Mouse (Mus musculus): Measurements from ENCODE around the gene Rbbp7. TPM values are rescaled to one million over a fixed set of nuclear protein-coding genes. Genes with fewer than 3 reads are reported as not detected.
A peak's percentile ranks its signal among the peaks of the same experiment; 100 is the strongest.

The Rbbp7 gene
- polyA plus RNA-seq, 1 experiment from 2014 or later, result 355 TPM

GRCm38 (mm10) chrX:162736140-162736659 is 24.0 kb upstream of the Rbbp7 start:
- Histone ChIP-seq H3K4me1 (ENCODE audit: control insufficient read depth, low read depth, low read length) (peaks cover 6% of the 10 kb centered on the region; the same call in 1 of the 2 replicates), H3K4me3 (ENCODE audit: low read depth, low read length) (peak overlapping the region; percentile 69), H3K4me2 (ENCODE audit: low read depth, low read length) (peak overlapping the region; percentile 79), H3K9ac (ENCODE audit: low read depth, low read length) (peak overlapping the region; percentile 64), H3K27me3 (ENCODE audit: control insufficient read depth, insufficient read depth, low read depth, low read length) (no peaks in the 10 kb centered on the region), H3K27ac (ENCODE audit: low read length) (peak overlapping the region; percentile 89), H3K9me3 (replicated peaks; ENCODE audit: control insufficient read depth, low read length) (no peaks in the 10 kb centered on the region), H3K36me3 (ENCODE audit: control insufficient read depth, insufficient read depth) (no peaks in the 10 kb centered on the region)
- peak; percentile 89 for ATAC-seq (ENCODE audit: low read depth)
- 34% methylated on average over 9 of the region's 9 CpGs for WGBS (ENCODE audit: insufficient replicate concordance)

GRCm38 (mm10) chrX:162748696-162749420 is 11.3 kb upstream of the Rbbp7 start:
- 37% methylated on average over 9 of the region's 9 CpGs for WGBS (ENCODE audit: insufficient replicate concordance)

GRCm38 (mm10) chrX:162752418-162752817 is 7.8 kb upstream of the Rbbp7 start:
- WGBS (ENCODE audit: insufficient replicate concordance), result 71% methylated on average over 2 of the region's 2 CpGs
- no peak overlapping the region for H3K27ac ChIP-seq (ENCODE audit: low read length)

More at GRCm38 (mm10) chrX:162748696-162749420, 11.3 kb upstream of the Rbbp7 start:
- Histone ChIP-seq H3K27ac (ENCODE audit: low read length) (no peak overlapping the region), H3K9ac (ENCODE audit: low read depth, low read length) (no peak overlapping the region), H3K4me2 (ENCODE audit: low read depth, low read length) (no peak overlapping the region), H3K4me1 (ENCODE audit: control insufficient read depth, low read depth, low read length) (no peaks in the 10 kb centered on the region), H3K36me3 (ENCODE audit: control insufficient read depth, insufficient read depth) (no peaks in the 10 kb centered on the region), H3K27me3 (ENCODE audit: control insufficient read depth, insufficient read depth, low read depth, low read length) (no peaks in the 10 kb centered on the region), H3K4me3 (ENCODE audit: low read depth, low read length) (no peak overlapping the region), H3K9me3 (replicated peaks; ENCODE audit: control insufficient read depth, low read length) (no peaks in the 10 kb centered on the region)
- ATAC-seq (ENCODE audit: low read depth), result peak; percentile 45; the same call in 1 of the 2 replicates

GRCm38 (mm10) chrX:162754314-162754713 is 5.9 kb upstream of the Rbbp7 start:
- Histone ChIP-seq H3K27me3 (ENCODE audit: control insufficient read depth, insufficient read depth, low read depth, low read length) (no peaks in the 10 kb centered on the region), H3K9ac (ENCODE audit: low read depth, low read length) (no peak overlapping the region), H3K27ac (ENCODE audit: low read length) (no peak overlapping the region), H3K9me3 (replicated peaks; ENCODE audit: control insufficient read depth, low read length) (no peaks in the 10 kb centered on the region), H3K4me1 (ENCODE audit: control insufficient read depth, low read depth, low read length) (peaks cover 4% of the 10 kb centered on the region), H3K36me3 (ENCODE audit: control insufficient read depth, insufficient read depth) (no peaks in the 10 kb centered on the region), H3K4me3 (ENCODE audit: low read depth, low read length) (no peak overlapping the region), H3K4me2 (ENCODE audit: low read depth, low read length) (no peak overlapping the region)
- 64% methylated on average over 4 of the region's 4 CpGs for WGBS (ENCODE audit: insufficient replicate concordance)
- ATAC-seq (ENCODE audit: low read depth), result no peak

More at GRCm38 (mm10) chrX:162752418-162752817, 7.8 kb upstream of the Rbbp7 start:
- H3K36me3 ChIP-seq (ENCODE audit: control insufficient read depth, insufficient read depth), result no peaks in the 10 kb centered on the region
- H3K4me2 ChIP-seq (ENCODE audit: low read depth, low read length), result no peak overlapping the region
- no peak for ATAC-seq (ENCODE audit: low read depth)
- H3K9ac ChIP-seq (ENCODE audit: low read depth, low read length), result no peak overlapping the region
- H3K9me3 ChIP-seq (replicated peaks; ENCODE audit: control insufficient read depth, low read length), result no peaks in the 10 kb centered on the region
- H3K4me3 ChIP-seq (ENCODE audit: low read depth, low read length), result no peak overlapping the region
- no peaks in the 10 kb centered on the region for H3K27me3 ChIP-seq (ENCODE audit: control insufficient read depth, insufficient read depth, low read depth, low read length)
- no peaks in the 10 kb centered on the region for H3K4me1 ChIP-seq (ENCODE audit: control insufficient read depth, low read depth, low read length)

- Histone ChIP-seq H3K4me2 (ENCODE audit: low read depth, low read length) (no peak overlapping the region), H3K4me1 (ENCODE audit: control insufficient read depth, low read depth, low read length) (peaks cover 7% of the 10 kb centered on the region), H3K9ac (ENCODE audit: low read depth, low read length) (no peak overlapping the region), H3K36me3 (ENCODE audit: control insufficient read depth, insufficient read depth) (no peaks in the 10 kb centered on the region), H3K9me3 (replicated peaks; ENCODE audit: control insufficient read depth, low read length) (no peaks in the 10 kb centered on the region), H3K4me3 (ENCODE audit: low read depth, low read length) (no peak overlapping the region), H3K27ac (ENCODE audit: low read length) (no peak overlapping the region), H3K27me3 (ENCODE audit: control insufficient read depth, insufficient read depth, low read depth, low read length) (no peaks in the 10 kb centered on the region)
- 60% methylated on average over 7 of the region's 7 CpGs for WGBS (ENCODE audit: insufficient replicate concordance)
- ATAC-seq (ENCODE audit: low read depth), result no peak
Measured at GRCm38 (mm10) chrX:162756058-162756457, 4.1 kb upstream of the Rbbp7 start.

GRCm38 (mm10) chrX:162759251-162760114 is 719 bp upstream of the Rbbp7 start:
- peak overlapping the region; percentile 79 for H3K4me3 ChIP-seq (ENCODE audit: low read depth, low read length)
- peak overlapping the region; percentile 82 for H3K27ac ChIP-seq (ENCODE audit: low read length)
- no peaks in the 10 kb centered on the region; the same call in 1 of the 2 replicates for H3K36me3 ChIP-seq (ENCODE audit: control insufficient read depth, insufficient read depth)
- H3K9ac ChIP-seq (ENCODE audit: low read depth, low read length), result peak overlapping the region; percentile 63
- H3K4me2 ChIP-seq (ENCODE audit: low read depth, low read length), result peak overlapping the region; percentile 69
- H3K27me3 ChIP-seq (ENCODE audit: control insufficient read depth, insufficient read depth, low read depth, low read length), result no peaks in the 10 kb centered on the region
- no peak for ATAC-seq (ENCODE audit: low read depth)
- H3K4me1 ChIP-seq (ENCODE audit: control insufficient read depth, low read depth, low read length), result peaks cover 7% of the 10 kb centered on the region
- WGBS (ENCODE audit: insufficient replicate concordance), result 21% methylated on average over 31 of the region's 32 CpGs
- H3K9me3 ChIP-seq (replicated peaks; ENCODE audit: control insufficient read depth, low read length), result no peaks in the 10 kb centered on the region

- Histone ChIP-seq H3K27ac (ENCODE audit: low read length) (peak overlapping the region; percentile 91), H3K4me2 (ENCODE audit: low read depth, low read length) (peak overlapping the region; percentile 73), H3K36me3 (ENCODE audit: control insufficient read depth, insufficient read depth) (no peaks in the 10 kb centered on the region; the same call in 1 of the 2 replicates), H3K4me3 (ENCODE audit: low read depth, low read length) (peak overlapping the region; percentile 79), H3K27me3 (ENCODE audit: control insufficient read depth, insufficient read depth, low read depth, low read length) (no peaks in the 10 kb centered on the region), H3K9me3 (replicated peaks; ENCODE audit: control insufficient read depth, low read length) (no peaks in the 10 kb centered on the region), H3K9ac (ENCODE audit: low read depth, low read length) (peak overlapping the region; percentile 78), H3K4me1 (ENCODE audit: control insufficient read depth, low read depth, low read length) (peaks cover 7% of the 10 kb centered on the region)
- ATAC-seq (ENCODE audit: low read depth), result no peak
- WGBS (ENCODE audit: insufficient replicate concordance), result 17% methylated on average over 32 of the region's 50 CpGs
Measured at GRCm38 (mm10) chrX:162760958-162761515, 835 bp downstream of the Rbbp7 start.

GRCm38 (mm10) chrX:162761716-162762395 is 1.7 kb downstream of the Rbbp7 start:
- Histone ChIP-seq H3K27me3 (ENCODE audit: control insufficient read depth, insufficient read depth, low read depth, low read length) (no peaks in the 10 kb centered on the region), H3K9ac (ENCODE audit: low read depth, low read length) (peak overlapping the region; percentile 78), H3K36me3 (ENCODE audit: control insufficient read depth, insufficient read depth) (no peaks in the 10 kb centered on the region; the same call in none of the 2 replicates), H3K9me3 (replicated peaks; ENCODE audit: control insufficient read depth, low read length) (no peaks in the 10 kb centered on the region), H3K4me2 (ENCODE audit: low read depth, low read length) (peak overlapping the region; percentile 73), H3K4me3 (ENCODE audit: low read depth, low read length) (peak overlapping the region; percentile 79), H3K4me1 (ENCODE audit: control insufficient read depth, low read depth, low read length) (peaks cover 7% of the 10 kb centered on the region), H3K27ac (ENCODE audit: low read length) (no peak overlapping the region)
- ATAC-seq (ENCODE audit: low read depth), result no peak
- WGBS (ENCODE audit: insufficient replicate concordance), result 39% methylated on average over 9 of the region's 9 CpGs
